Mouse (Mus musculus) fat pad, adult 2 months (tissue): ENCODE results near the gene Myh9.

Experiments used
- DNase-seq: peaks from one replicate; pipeline ENCODE4 v3.0.0-alpha.2; 2011; ENCODE audit warnings: low read depth, low spot score; ENCODE audit errors: extremely low read depth

Gene Myh9

GRCm38 (mm10) chr15:77830481-77831137, 11.4 kb downstream of the Myh9 start:
- DNase-seq: no peak

- DNase-seq: no peak
Observed at GRCm38 (mm10) chr15:77829542-77829941, 12.4 kb downstream of the Myh9 start.

GRCm38 (mm10) chr15:77828910-77829309, 13.1 kb downstream of the Myh9 start:
- no peak for DNase-seq

GRCm38 (mm10) chr15:77828242-77828641, 13.7 kb downstream of the Myh9 start:
- DNase-seq: no peak

GRCm38 (mm10) chr15:77827794-77828193, 14.2 kb downstream of the Myh9 start:
- DNase-seq: no peak

GRCm38 (mm10) chr15:77827379-77827778, 14.6 kb downstream of the Myh9 start:
- DNase-seq: no peak

- no peak for DNase-seq
Observed at GRCm38 (mm10) chr15:77825382-77825781, 16.6 kb downstream of the Myh9 start.

- no peak for DNase-seq
Observed at GRCm38 (mm10) chr15:77824321-77824720, 17.7 kb downstream of the Myh9 start.

GRCm38 (mm10) chr15:77823634-77824033, 18.3 kb downstream of the Myh9 start:
- no peak for DNase-seq

GRCm38 (mm10) chr15:77823196-77823595, 18.8 kb downstream of the Myh9 start:
- DNase-seq: no peak

- no peak for DNase-seq
Observed at GRCm38 (mm10) chr15:77822671-77823070, 19.3 kb downstream of the Myh9 start.

- no peak for DNase-seq
Observed at GRCm38 (mm10) chr15:77822057-77822466, 19.9 kb downstream of the Myh9 start.

GRCm38 (mm10) chr15:77821424-77821823, 20.6 kb downstream of the Myh9 start:
- no peak for DNase-seq

GRCm38 (mm10) chr15:77820480-77821163, 21.4 kb downstream of the Myh9 start:
- DNase-seq: no peak

GRCm38 (mm10) chr15:77819894-77820387, 22.0 kb downstream of the Myh9 start:
- no peak for DNase-seq

- DNase-seq: no peak
Observed at GRCm38 (mm10) chr15:77818556-77819158, 23.3 kb downstream of the Myh9 start.

GRCm38 (mm10) chr15:77817417-77817816, 24.6 kb downstream of the Myh9 start:
- no peak for DNase-seq

GRCm38 (mm10) chr15:77816601-77816950, 25.4 kb downstream of the Myh9 start:
- no peak for DNase-seq

- DNase-seq: no peak
Observed at GRCm38 (mm10) chr15:77815867-77816600, 25.9 kb downstream of the Myh9 start.

- DNase-seq: no peak
Observed at GRCm38 (mm10) chr15:77813639-77814375, 28.2 kb downstream of the Myh9 start.

- no peak for DNase-seq
Observed at GRCm38 (mm10) chr15:77812578-77812977, 29.4 kb downstream of the Myh9 start.
